Mouse (Mus musculus): ENCODE data around the gene Hecw1. TPM values are rescaled to one million over a fixed set of nuclear protein-coding genes. Genes with fewer than 3 reads are reported as not detected.

The Hecw1 gene
- polyA plus RNA-seq, 1 experiment from 2014 or later = 1.5 TPM

DNA sequence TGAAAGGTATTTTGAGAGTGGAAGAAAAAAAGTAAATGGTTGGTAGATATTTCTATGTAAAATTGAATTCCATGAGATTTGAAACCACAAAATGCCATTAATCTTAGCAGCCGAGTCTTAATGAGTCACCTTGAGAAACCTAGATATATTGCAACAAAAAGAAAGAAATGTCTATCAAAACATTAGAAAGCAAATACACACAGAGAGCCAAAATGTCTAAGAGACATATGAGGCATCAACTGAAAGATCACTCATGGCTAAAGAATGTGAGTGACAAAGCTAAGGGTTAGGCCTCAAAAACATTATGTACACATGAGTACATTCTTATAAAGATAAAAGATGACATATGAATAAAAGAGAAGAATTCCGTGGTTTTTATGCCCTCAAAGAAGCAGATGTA lies 26.1 kb downstream of the Hecw1 start:
- Histone ChIP-seq H3K9me3 (no peaks in the 10 kb centered on the region), H3K36me3 (replicated peaks) (no peaks in the 10 kb centered on the region), H3K27ac (no peak overlapping the region), H3K27me3 (ENCODE audit: poor library complexity, severe bottlenecking) (no peaks in the 10 kb centered on the region), H3K4me3 (no peak overlapping the region), H3K4me1 (peaks cover 10% of the 10 kb centered on the region)
- WGBS = 79% methylated on average over 2 of the region's 2 CpGs
- DNase-seq (ENCODE audit: extremely low spot score, low spot score) = no peak

- H3K4me1 ChIP-seq = no peaks in the 10 kb centered on the region
- H3K27me3 ChIP-seq (ENCODE audit: poor library complexity, severe bottlenecking) = no peaks in the 10 kb centered on the region
- no peaks in the 10 kb centered on the region for H3K36me3 ChIP-seq (replicated peaks)
- H3K27ac ChIP-seq = no peak overlapping the region
- no peak overlapping the region for H3K4me3 ChIP-seq
- WGBS = 93% methylated on average over 2 of the region's 2 CpGs
- DNase-seq (ENCODE audit: extremely low spot score, low spot score) = no peak
- no peaks in the 10 kb centered on the region for H3K9me3 ChIP-seq
Observed at GRCm38 (mm10) chr13:14487812-14488211, 35.2 kb downstream of the Hecw1 start.

- H3K27ac ChIP-seq = no peak overlapping the region
- WGBS = 87% methylated on average over 1 of the region's 1 CpGs
- H3K36me3 ChIP-seq (replicated peaks) = no peaks in the 10 kb centered on the region
Observed at GRCm38 (mm10) chr13:14471121-14471520, 51.9 kb downstream of the Hecw1 start.

DNA sequence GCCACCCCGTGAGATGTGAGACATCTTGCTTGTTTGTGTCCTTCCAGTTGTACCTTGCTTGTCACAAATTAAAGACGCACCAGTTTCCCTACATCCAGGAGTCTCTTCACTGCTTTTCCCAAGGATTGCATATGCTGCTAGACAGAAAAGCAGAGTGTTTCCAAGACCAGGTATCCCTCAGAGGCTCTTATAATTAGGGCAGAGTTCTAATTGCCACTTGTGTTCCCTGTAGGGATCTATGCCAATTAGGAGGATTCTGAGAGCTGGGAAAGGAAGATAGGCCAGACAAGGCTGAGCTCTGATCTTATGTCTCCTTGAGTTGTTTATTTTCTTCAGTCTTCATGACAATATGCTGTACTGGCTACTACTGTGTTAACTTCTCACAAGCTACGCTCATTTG lies 55.5 kb downstream of the Hecw1 start:
- DNase-seq (ENCODE audit: extremely low spot score, low spot score) = no peak
- Histone ChIP-seq H3K27ac (no peak overlapping the region), H3K36me3 (replicated peaks) (no peaks in the 10 kb centered on the region), H3K9me3 (no peaks in the 10 kb centered on the region), H3K4me1 (no peaks in the 10 kb centered on the region), H3K27me3 (ENCODE audit: poor library complexity, severe bottlenecking) (no peaks in the 10 kb centered on the region), H3K4me3 (no peak overlapping the region)
- 81% methylated on average over 3 of the region's 3 CpGs for WGBS

More at GRCm38 (mm10) chr13:14471121-14471520, 51.9 kb downstream of the Hecw1 start:
- no peak for DNase-seq (ENCODE audit: extremely low spot score, low spot score)
- no peaks in the 10 kb centered on the region for H3K9me3 ChIP-seq
- no peak overlapping the region for H3K4me3 ChIP-seq
- no peaks in the 10 kb centered on the region for H3K4me1 ChIP-seq
- no peaks in the 10 kb centered on the region for H3K27me3 ChIP-seq (ENCODE audit: poor library complexity, severe bottlenecking)

DNA sequence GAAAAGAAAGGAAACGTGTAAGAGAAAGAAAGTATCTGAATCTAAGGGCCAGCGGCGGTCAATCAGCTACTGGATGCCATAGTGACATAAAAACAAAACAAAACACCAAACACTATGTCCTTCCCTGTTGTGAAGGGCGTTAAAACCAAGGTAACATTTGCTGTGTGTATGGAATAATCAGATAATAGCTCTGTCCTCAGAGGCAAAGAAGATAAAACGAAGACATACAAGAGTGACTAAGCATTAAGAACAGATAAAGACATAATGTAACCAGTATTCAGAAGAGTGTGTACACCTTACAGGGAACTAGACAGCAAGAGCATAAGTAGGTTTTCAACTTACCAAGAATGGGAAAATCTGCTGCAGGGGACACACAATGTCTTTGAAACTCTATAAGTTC lies 62.0 kb downstream of the Hecw1 start:
- no peak overlapping the region for H3K4me3 ChIP-seq
- no peak for DNase-seq (ENCODE audit: extremely low spot score, low spot score)
- H3K27ac ChIP-seq = no peak overlapping the region
- H3K36me3 ChIP-seq (replicated peaks) = no peaks in the 10 kb centered on the region
- WGBS = 89% methylated on average over 5 of the region's 5 CpGs
- no peaks in the 10 kb centered on the region for H3K9me3 ChIP-seq
- no peaks in the 10 kb centered on the region for H3K27me3 ChIP-seq (ENCODE audit: poor library complexity, severe bottlenecking)
- H3K4me1 ChIP-seq = no peaks in the 10 kb centered on the region

- H3K36me3 ChIP-seq (replicated peaks) = no peaks in the 10 kb centered on the region
- no peaks in the 10 kb centered on the region for H3K27me3 ChIP-seq (ENCODE audit: poor library complexity, severe bottlenecking)
- no peak overlapping the region for H3K27ac ChIP-seq
- no peaks in the 10 kb centered on the region for H3K4me1 ChIP-seq
- no peak for DNase-seq (ENCODE audit: extremely low spot score, low spot score)
- H3K4me3 ChIP-seq = no peak overlapping the region
- WGBS = 93% methylated on average over 2 of the region's 2 CpGs
- no peaks in the 10 kb centered on the region for H3K9me3 ChIP-seq
Observed at GRCm38 (mm10) chr13:14457043-14457442, 66.0 kb downstream of the Hecw1 start.

- Histone ChIP-seq H3K4me1 (no peaks in the 10 kb centered on the region), H3K9me3 (no peaks in the 10 kb centered on the region), H3K27ac (no peak overlapping the region), H3K27me3 (ENCODE audit: poor library complexity, severe bottlenecking) (no peaks in the 10 kb centered on the region), H3K4me3 (no peak overlapping the region), H3K36me3 (replicated peaks) (no peaks in the 10 kb centered on the region)
- DNase-seq (ENCODE audit: extremely low spot score, low spot score) = no peak
Observed at GRCm38 (mm10) chr13:14439540-14439939, 83.5 kb downstream of the Hecw1 start.

GRCm38 (mm10) chr13:14428845-14429553 lies 94.0 kb downstream of the Hecw1 start:
- WGBS = 91% methylated on average over 6 of the region's 6 CpGs
- H3K4me1 ChIP-seq = no peaks in the 10 kb centered on the region
- H3K27me3 ChIP-seq (ENCODE audit: poor library complexity, severe bottlenecking) = no peaks in the 10 kb centered on the region
- no peaks in the 10 kb centered on the region for H3K9me3 ChIP-seq
- no peaks in the 10 kb centered on the region for H3K36me3 ChIP-seq (replicated peaks)
- DNase-seq (ENCODE audit: extremely low spot score, low spot score) = no peak
- H3K4me3 ChIP-seq = no peak overlapping the region
- H3K27ac ChIP-seq = no peak overlapping the region

DNA sequence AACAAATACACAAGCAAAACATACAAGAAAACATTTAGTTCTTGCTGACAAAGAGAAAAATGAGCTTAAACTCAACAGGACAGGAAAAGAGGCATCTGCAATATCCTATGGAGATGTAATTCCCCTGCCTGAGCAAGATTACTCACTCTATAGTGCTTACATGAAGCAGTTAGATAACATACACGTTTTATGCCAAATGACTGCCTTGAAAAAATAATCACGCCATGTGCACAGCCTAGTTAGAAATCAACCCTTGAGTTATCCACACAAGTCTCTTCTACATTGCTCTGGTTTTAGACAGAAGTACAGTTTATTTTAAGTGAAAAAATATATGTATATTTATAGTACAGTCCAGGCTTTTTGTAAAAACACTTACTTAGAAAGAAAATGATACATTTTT lies 98.2 kb downstream of the Hecw1 start:
- WGBS = 80% methylated on average over 2 of the region's 2 CpGs

DNA sequence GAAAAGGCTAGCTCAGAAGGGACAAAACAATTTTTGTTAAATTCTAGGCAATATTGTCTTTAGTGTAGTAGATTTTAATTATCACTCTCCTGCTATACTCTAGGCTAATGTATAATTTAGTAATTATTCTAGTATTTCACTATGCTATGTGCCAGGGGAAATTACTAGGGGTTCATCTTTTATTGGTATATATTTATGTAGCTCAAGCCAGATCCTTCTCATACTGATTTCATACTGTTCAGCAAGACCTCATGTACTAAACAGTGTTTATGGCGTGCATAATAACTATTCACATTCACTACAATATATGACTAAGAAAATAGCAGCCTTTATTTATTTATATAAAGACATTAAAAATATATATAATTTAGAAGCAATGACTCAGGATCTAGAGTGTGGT lies 109.6 kb downstream of the Hecw1 start:
- Histone ChIP-seq H3K36me3 (replicated peaks) (no peaks in the 10 kb centered on the region), H3K27ac (no peak overlapping the region), H3K4me3 (no peak overlapping the region), H3K27me3 (ENCODE audit: poor library complexity, severe bottlenecking) (no peaks in the 10 kb centered on the region), H3K4me1 (no peaks in the 10 kb centered on the region), H3K9me3 (no peaks in the 10 kb centered on the region)
- DNase-seq (ENCODE audit: extremely low spot score, low spot score) = no peak
- 91% methylated on average over 1 of the region's 1 CpGs for WGBS

More for the DNA sequence above, 98.2 kb downstream of the Hecw1 start:
- Histone ChIP-seq H3K27ac (no peak overlapping the region), H3K4me1 (no peaks in the 10 kb centered on the region), H3K9me3 (no peaks in the 10 kb centered on the region), H3K27me3 (ENCODE audit: poor library complexity, severe bottlenecking) (no peaks in the 10 kb centered on the region), H3K4me3 (no peak overlapping the region), H3K36me3 (replicated peaks) (no peaks in the 10 kb centered on the region)
- no peak for DNase-seq (ENCODE audit: extremely low spot score, low spot score)

DNA sequence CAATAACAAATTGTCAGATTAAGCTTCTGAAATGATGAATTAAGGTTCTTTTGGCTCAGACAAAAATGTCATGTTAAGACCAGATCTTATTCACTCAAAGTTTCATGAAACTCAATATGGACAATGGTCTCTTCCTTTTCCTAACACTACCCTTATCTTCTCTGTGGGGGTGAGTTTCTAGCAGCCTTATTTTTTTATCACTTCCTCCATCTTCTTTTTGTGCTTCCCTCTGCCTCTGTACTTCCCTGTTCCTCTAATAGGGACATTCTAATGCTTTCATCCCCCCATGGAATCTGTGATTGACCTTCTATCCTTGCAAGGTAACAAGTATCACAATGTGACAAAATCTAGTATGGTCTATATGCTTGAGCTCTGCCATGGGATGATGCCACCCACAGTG lies 148.6 kb downstream of the Hecw1 start:
- Histone ChIP-seq H3K4me1 (peaks cover 3% of the 10 kb centered on the region; the same call in 1 of the 2 replicates), H3K27ac (no peak overlapping the region), H3K9me3 (no peaks in the 10 kb centered on the region), H3K27me3 (ENCODE audit: poor library complexity, severe bottlenecking) (no peaks in the 10 kb centered on the region), H3K4me3 (no peak overlapping the region), H3K36me3 (replicated peaks) (no peaks in the 10 kb centered on the region)
- no peak for DNase-seq (ENCODE audit: extremely low spot score, low spot score)

GRCm38 (mm10) chr13:14365546-14365945 lies 157.5 kb downstream of the Hecw1 start:
- Histone ChIP-seq H3K36me3 (replicated peaks) (no peaks in the 10 kb centered on the region), H3K27ac (no peak overlapping the region), H3K4me3 (no peak overlapping the region), H3K27me3 (ENCODE audit: poor library complexity, severe bottlenecking) (no peaks in the 10 kb centered on the region), H3K9me3 (no peaks in the 10 kb centered on the region), H3K4me1 (no peaks in the 10 kb centered on the region)
- DNase-seq (ENCODE audit: extremely low spot score, low spot score) = no peak
- 84% methylated on average over 3 of the region's 3 CpGs for WGBS

DNA sequence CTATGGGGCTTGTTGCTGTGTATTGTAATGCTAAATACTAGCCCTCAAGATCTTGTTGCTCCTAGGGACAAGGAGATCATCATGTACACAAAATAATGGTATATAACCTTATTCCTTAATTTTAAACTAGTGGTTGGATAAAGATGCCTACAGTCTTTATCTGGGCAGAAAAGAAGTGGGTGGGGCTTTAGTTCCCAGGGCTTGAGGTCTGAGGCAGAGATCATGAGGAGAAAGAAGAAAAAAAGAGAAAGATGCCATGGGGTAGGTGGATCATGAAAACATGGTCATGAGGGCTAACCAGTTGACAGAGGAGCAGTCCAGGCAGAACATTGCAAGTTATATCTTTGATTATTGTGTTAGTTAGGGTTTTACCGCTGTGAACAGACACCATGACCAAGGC lies 195.8 kb downstream of the Hecw1 start:
- Histone ChIP-seq H3K4me3 (no peak overlapping the region), H3K9me3 (no peaks in the 10 kb centered on the region), H3K27ac (no peak overlapping the region), H3K27me3 (ENCODE audit: poor library complexity, severe bottlenecking) (no peaks in the 10 kb centered on the region), H3K4me1 (no peaks in the 10 kb centered on the region), H3K36me3 (replicated peaks) (no peaks in the 10 kb centered on the region)
- 92% methylated on average over 1 of the region's 1 CpGs for WGBS
- DNase-seq (ENCODE audit: extremely low spot score, low spot score) = no peak

DNA sequence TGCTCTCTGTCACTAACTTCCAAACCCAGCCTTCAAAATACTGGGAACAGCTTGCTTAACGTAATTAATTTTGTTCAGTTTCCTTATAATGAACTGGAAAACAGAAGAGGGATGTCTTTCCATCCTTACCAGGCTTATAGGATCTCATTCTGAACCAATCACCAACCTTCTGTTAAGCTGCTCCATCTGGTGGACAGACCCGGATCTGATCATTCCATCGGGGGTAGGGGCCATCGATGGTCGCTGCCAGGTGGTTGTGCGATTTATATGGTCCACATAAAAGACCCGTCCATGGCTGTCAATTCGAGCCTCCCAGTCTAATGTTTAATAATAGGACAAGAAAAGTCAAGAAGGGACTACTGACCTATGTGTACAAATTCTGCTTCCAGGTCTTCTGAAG lies 216.4 kb downstream of the Hecw1 start:
- Histone ChIP-seq H3K36me3 (replicated peaks) (no peaks in the 10 kb centered on the region), H3K27ac (no peak overlapping the region), H3K4me1 (no peaks in the 10 kb centered on the region), H3K27me3 (ENCODE audit: poor library complexity, severe bottlenecking) (no peaks in the 10 kb centered on the region), H3K4me3 (no peak overlapping the region), H3K9me3 (no peaks in the 10 kb centered on the region)
- DNase-seq (ENCODE audit: extremely low spot score, low spot score) = no peak
- WGBS = 32% methylated on average over 8 of the region's 8 CpGs
